Mouse (Mus musculus) testis, adult 2 months (tissue): Measurements from ENCODE around the gene Atp6v0d1.

ENCODE experiments used
- CTCF ChIP-seq: fragments of 200-500 bp; IDR thresholded peaks from 2 replicates; pipeline ENCODE4 v1.5.1; 2012; ENCODE audit warnings: low read depth, mild to moderate bottlenecking, inconsistent platforms, low read length, moderate library complexity; ENCODE audit not compliant: control insufficient read depth, insufficient read depth, insufficient replicate concordance
- POLR2A ChIP-seq: fragments of 200-500 bp; IDR thresholded peaks from 2 replicates; pipeline ENCODE4 v1.6.1; 2012; ENCODE audit warnings: low read depth, mild to moderate bottlenecking, inconsistent platforms, low read length, moderate library complexity; ENCODE audit not compliant: control insufficient read depth

DNA sequence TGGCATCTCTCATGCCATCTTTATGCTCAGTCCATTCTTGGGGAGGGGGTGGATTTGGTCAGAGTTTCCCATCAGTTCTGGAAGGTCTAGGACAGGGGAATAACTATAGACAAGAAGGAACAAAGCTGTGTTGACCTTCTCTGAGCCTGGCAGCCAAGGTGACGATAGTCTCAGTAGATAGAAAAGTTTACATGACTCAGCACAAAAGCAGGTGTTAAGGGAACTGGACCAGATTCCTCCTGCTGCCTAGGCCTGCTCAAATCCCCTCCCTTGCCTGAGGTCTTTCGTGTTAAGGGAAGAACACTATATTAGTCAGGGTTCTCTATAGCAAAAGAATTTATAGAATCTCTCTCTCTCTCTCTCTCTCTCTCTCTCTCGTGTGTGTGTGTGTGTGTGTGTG is 13.9 kb upstream of the Atp6v0d1 start:
- TF ChIP-seq POLR2A = no peak
- TF ChIP-seq CTCF = no peak
